Mouse (Mus musculus) erythroid progenitor cell, adult 5-6 weeks (primary cell): ENCODE measurements around the gene Asic4. TPM values are rescaled to one million over a fixed set of nuclear protein-coding genes. Genes with fewer than 3 reads are reported as not detected.

Experiments used
- ATAC-seq: replicated peaks from 2 replicates; pipeline ENCODE4 v1.8.0; 2016; ENCODE audit warnings: moderate number of reproducible peaks, mild to moderate bottlenecking, moderate TSS enrichment, inconsistent platforms; ENCODE audit not compliant: poor library complexity, low FRiP score, severe bottlenecking
- total RNA-seq, 2 experiments: library from RNA; stranded (forward) in 1 of 2; stranded (reverse) in 1 of 2; fragments of 150-400 nt in 1 of 2; fragments of 186-747, 209-891 nt in 1 of 2; gene quantifications; 2 replicates each; pipeline versions ENCODE4 v1.2.3 to v1.2.4; 2015 to 2017; ENCODE audit warnings: low replicate concordance in 2 of 2

Gene Asic4
- total RNA-seq, 2 experiments from 2014 or later = not detected

DNA sequence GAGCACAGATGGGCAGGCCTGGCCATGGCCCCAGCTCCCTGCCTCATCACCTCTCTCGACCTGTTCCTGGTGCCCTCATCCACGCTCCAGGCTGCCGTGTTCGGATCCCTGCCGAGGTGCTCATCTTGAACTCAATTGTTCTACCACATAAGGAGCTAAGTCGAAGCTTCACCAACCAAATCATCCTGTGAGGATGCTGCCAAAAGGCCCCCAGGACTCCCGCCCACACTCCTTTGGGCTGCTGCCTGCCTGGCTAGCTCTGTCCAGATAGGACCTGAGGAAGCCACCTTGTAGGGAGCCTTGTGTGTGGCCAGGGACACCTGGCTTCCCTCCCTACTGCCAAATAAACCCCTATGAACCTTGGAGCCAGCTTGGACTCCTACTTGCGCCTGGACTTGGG is 7.4 kb upstream of the Asic4 start:
- ATAC-seq = no peak

DNA sequence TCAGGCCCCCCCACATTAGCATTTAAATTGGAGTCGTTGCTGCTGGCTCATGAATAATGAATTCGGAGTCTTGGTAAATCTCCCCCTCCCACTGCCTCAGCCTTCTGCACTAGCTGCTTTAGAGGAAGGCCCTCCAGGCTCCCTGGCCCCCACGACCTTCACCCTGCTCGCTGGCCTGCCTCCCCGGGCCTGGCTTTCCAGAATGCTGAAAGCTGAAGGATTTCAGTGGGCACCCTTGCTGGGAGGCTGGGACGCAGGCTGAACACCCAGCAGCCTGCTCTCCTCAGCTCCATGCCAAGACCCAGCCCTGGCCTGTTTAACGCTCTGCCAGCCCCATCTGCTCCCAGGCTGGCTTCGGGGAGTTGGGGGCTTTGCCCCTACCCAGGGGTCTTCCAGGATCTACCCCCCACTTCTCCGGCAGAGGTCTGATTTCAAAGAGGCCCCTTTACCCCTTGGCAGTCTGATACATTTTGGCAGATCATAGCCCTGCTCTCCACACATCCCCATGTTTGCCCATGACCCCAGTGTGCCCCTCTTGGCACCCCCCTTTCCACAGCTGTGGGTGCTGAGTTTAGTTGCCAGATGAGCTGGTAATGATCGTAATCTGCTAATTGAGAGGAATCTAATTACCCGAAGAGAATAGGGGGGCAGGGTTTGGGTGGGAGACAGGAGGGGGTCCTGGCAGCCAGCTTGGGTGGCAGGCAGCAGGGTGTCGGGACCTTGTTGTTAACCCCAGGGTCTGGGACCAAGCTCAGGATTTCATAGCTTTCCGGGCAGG is 6.8 kb upstream of the Asic4 start:
- ATAC-seq = no peak

DNA sequence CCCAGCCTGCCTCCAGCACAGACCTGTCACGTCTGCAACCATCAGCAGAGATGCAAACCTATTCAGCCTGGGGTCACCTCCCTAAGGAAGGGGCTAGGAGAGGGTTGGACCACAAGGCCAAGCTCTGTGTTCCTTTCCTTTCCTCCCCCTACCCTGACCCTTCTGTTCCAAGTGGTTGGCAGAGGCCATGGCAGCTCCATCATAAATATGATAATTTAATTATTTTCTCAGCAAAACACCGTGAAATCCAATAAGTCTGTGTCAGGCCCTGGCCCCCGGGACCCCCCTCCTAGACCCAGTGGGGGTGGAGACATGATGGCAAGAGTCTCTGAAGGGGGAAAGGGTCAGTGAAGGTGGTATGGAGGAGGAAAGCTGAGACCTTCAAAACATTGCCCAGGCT is 6.0 kb upstream of the Asic4 start:
- no peak for ATAC-seq

DNA sequence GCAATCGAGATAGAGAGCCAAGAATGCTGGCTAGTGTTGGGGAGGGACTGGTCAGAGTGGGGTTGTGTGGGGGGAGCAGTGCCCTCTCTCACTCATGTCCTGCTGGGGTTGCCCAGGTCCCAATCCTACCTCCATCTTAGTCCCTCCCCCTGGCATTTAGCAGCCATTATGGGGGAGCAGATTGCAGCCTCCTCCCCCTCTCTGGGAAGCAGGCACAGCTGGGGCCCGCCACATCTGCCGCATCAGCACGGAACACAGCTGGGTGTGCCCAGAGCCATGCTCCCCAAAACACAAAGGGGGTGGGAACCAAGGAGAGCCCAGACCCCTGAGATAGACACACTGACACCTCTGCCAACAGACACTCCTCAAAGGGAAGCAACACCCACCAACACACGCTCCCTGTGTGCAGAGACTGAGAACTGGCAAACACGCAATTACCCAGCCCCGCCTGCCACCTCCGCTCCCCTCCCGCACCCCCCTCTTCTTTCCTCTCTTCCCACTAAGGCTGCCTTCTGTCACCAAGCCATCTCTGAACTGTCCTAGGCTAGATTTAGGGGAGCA is 5.0 kb upstream of the Asic4 start:
- no peak for ATAC-seq

DNA sequence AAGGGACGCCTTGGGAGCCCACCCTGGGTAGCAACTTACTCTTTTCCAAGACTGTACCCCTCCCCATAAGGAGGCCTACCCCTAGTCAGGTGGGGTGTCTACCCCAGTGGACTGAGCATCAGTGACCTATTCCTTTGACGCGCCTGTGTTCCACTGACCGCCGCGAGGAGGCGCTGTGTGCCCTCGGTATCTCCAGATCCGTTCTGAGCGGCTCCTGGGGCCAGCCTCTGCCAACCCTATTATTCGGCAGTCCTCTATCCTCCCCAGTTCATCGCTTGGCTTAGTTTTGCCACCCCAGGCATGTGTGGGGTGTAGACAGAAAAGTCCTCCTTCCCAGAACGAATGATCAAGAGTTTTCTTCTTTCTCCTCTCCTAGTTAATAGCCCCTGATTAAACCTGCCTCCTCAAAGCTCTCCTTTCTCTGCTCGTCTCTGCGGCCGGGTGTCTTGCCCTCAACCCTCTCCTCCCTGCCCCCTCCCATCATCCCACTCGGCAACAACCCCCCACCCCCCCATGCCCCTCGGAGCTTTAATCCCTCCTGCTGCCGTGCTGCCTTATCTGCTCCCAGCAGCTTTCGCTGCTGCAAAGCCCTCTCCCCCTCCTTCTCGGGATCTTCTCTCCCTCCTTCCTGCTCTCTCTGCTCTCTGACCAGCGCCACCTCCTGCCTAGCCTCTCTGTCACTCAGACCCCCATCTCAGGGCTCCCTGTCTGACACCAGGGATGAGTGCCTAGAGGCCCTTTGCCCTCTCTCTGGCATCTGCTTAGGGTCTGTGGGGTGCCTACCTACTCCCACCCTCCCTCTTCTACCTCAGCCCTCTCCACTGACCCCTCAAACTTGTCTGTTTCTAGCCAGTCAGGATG is 4.3 kb upstream of the Asic4 start:
- peak; percentile 56; the same call in 1 of the 2 replicates for ATAC-seq

DNA sequence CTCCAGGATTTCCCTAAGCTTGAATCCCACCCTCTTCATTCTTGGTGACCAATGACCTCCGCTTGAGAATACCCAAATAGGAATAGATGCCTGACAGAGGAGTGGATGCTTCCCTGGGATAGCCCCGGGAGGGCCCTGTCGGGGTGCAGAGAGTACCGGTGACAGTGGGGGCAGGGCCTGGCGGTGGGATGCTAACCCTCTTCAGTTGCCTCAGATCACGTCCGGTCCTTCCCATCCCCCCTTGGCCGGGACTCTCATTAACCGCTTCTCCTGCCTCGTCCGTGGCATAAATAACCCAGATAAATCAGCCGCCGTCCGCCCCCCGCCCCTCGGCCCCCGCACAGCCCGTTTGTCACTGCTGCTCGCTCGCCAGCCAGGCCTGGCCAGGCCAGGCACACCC is 3.6 kb upstream of the Asic4 start:
- no peak for ATAC-seq

DNA sequence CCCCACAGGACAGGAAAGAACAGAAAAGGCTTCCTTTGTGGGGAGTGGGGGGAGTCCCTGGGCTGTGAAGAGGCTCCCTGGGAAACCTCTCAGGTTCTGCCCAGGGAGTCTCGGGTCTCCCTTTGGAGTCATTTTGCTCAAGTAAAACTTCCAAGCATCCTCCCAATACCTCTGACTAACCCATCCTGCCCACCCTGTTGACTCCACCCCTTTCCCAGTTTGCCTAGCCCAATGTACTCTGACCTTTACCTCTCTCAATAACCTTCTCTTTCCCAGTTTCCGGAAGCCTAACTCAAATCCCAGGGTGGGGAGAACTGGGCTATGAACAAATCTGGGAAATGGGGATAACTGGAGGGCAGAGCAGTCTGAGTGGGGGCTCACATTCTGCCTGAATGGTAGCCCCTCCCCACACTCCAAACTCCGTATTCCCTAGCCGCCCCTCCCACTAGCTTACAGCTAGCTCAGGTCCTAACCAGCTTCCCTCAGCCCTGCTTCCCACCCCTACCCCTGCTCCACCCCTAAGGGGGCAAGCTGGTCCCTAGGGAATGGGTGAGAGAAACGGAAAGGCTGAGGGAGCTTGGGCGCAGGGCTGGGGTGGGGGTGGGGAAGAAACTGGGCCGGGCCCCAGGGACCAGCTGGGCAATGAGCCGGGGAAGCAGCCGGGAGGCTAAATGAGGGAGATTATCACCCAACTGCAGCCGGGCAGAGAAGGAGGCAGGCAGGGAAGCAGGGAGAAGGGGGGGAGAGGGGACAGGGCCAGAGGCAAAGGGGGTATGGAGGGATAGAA is 2.8 kb upstream of the Asic4 start:
- no peak for ATAC-seq

DNA sequence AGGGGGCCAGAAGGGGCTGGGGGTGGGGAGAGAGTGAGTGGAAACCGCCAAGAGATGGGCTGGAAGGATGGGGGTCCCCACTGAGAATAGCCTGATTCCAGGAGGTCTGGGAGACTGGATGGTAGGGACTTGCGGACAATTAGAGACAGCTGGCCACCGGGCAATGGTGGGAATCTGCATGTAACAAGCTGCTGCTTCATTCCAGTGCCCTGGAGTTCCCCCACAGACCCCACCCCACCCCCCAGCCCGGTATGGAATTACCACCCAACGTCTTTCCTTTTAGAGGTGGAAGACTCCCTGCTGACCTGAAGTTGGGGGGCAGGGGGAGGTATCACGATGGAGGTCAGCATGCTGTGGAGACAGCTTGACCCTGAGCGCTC is 2.2 kb upstream of the Asic4 start:
- ATAC-seq = no peak

DNA sequence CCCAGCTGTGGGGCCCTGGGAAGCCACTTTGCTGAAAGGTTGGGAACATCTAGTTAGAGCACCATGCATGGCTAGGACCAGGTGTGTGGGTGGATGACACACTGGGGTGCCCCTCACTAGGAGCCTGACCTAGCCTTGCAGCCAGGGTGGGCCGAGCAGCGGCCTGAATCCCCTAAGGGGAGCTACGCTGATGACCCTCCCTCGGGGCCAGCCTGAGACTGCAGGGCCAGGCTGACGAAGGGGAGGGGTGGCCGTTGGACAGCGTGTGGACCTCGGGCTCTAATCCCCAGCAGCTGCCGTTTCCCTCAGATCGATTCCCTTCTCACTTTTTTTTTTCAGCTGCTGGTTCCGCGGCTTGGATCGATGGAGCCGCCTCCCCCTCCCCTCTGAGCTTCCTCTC is 1.3 kb upstream of the Asic4 start:
- ATAC-seq = no peak

DNA sequence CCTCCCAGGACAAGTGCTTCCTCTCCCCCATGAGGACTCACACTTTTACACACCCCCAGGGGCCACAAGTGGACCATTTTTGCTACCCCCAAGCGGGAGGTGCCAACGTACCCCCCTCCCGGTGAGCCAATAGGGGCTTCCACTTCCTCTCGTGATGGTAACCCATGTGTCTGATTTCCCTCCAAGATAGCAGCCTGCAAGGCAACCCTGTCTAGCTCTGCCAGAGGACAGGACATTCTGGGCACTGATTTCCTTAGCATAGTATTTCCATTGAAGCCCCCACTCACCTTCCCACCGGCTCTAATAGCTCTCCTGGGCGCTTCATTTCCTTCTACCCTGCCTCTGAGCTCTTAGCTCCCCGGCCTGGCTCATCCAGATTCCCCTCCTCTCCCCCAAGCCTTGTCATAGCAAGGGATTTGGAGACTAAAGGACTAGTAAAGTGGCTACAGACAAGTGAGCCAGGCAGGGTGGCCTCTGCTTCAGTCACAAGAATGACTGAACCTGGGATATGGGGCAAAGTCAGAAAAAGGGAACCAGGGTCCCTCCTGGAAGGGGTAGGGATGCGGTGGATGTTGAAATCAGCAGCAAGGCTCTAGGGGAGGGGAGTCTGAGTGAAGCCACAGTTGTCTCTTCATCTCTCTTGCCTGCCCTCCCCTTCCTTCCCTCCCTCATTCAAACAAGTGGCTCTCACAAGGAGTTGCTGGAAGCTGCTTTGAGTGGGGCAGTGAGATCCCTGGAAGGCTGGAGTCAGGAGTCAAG is 680 bp upstream of the Asic4 start:
- no peak for ATAC-seq

DNA sequence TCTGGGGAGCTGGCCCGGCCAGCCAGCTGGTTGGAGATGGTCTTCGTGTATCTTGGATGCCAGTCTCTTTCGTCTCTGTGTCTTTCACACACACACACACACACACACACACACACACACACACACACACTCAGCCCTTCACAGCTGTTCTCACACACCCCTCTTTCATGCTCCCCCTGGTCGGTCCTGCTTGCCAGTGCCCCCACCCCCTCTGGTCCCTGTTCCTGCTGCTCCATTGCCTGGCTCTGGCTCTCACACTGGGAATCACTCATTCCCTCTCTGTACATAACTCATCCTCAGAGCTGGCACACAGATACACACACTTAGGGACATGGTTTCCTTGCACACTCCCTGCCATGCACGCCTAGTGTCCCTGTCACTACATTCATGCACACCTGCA is 1.7 kb downstream of the Asic4 start:
- ATAC-seq = no peak

DNA sequence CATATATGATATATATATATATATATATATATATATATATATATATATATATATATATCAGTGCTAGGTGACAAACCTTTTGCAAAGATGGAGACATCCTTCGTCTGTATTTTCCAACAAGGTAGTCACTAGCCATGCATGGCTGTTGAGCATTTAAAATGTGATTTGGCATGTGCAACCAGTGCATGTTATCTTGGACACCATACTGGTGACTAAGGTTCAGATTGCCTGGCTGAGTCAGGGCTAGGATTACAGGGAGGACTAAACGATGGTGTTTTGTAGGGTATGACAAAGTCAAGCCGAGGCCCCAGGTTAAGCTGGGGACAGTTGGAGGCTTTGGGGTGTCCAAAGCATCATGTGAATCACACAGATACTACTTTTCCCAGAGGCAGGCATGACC is 5.2 kb downstream of the Asic4 start:
- no peak for ATAC-seq

DNA sequence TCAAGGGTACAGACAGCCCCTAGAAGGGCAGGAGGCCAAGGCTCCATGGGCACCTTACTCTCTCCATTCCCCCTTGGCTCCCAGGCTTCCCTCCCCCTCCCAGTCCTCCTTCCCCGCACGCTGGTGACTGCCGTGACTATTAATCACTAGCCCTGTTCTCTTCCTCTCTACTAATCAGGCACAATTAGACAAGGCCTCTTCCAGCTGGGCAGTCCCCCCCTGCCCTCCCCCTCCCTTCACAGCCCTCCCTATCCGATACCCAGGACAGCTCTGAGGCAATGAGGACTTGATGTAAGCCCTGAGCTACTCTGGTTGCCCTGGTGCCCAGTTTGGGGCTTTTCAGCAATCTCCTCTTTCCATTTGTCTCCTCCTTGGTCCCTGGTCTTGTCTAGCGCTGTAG is 5.7 kb downstream of the Asic4 start:
- ATAC-seq = no peak

DNA sequence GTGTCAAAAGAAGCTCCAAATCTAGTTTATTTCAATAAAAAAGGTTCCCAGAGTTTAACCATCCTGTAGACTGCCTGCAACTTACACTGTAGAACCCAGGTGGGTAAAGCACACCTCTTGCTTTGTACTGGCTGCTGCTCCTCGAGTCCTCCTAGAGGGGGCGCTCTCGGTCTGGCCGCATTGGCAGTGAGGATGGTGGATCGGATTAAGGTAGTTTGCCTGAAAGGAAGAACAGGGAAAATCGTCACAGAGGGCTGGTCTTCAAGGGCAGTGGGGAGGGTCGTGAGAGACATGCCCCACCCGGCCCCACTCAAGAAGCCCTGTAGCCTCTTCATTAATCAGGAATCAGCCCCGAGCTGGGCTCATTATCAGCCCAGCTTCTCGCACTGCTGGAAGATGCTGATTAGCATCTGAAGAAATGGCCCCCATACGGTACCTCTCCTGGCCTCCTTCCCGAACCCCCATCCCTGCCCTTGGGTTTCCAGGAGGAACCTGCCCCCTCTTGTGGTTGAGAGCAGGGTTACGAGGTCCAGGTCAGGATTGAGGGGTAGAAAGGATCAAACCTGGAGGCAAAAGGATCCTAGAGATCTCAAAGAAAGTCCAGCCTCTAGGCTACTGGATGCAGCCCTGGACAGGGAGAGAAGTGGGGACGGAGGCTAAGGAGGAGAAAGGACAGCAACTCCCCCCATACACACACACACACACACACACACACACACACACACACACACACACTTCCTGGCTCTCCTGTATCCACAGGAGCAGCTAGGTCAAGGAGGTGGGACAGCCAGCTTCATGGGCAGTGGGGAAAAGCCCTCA is 6.7 kb downstream of the Asic4 start:
- ATAC-seq = no peak

DNA sequence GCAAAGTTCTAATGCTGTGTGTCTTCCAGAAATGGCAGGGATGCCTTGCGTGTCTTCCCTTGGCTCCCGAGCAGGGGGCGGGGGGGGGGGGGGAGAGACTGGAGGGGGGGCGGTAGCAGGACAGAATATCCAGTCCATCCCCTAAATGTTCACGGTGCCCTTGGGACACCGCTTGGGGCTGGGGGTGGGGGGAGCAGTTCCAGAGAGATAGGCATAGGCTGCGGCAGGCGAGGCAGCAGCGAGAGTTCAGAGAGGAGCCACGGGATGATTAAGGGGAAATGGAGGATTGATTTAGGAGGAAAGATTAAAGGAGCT is 7.4 kb downstream of the Asic4 start:
- ATAC-seq = no peak

DNA sequence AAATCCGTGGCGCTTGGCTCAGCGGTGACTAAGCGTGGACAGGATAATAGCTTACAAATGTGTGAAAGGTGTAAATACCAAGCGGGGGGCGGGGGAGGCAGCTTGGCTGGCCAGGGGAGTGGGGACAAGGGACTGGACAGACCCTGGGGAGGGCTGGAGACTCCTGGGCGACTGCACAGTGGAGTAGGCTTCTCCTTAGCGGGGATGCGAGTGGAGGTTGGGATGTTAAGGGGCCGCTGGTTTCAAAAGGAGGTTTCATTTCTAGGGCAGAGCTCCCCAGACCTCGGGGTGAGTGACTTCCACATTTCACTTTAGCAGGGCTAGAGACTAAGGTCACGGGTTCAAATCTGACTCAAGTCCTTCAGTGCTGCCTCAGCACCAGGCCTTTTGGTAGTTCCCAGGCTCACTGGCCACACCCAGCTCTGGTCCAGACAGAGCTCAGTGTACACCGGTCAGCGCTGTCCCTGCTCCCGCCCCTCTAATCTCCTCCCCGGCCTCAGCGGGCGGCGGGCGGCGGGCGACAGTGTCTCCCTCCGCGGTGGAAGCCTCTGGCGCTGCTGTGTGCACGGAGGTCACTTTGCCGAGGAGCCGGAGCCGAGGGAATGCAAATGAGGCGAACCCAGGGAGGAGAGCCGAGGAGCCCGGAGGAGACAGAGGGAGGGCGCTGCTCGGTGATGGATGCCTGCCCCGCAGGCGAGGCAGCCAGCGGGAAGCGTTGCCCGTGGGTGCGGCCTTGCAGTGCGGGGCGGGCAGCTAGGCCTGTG is 8.0 kb downstream of the Asic4 start:
- no peak for ATAC-seq

DNA sequence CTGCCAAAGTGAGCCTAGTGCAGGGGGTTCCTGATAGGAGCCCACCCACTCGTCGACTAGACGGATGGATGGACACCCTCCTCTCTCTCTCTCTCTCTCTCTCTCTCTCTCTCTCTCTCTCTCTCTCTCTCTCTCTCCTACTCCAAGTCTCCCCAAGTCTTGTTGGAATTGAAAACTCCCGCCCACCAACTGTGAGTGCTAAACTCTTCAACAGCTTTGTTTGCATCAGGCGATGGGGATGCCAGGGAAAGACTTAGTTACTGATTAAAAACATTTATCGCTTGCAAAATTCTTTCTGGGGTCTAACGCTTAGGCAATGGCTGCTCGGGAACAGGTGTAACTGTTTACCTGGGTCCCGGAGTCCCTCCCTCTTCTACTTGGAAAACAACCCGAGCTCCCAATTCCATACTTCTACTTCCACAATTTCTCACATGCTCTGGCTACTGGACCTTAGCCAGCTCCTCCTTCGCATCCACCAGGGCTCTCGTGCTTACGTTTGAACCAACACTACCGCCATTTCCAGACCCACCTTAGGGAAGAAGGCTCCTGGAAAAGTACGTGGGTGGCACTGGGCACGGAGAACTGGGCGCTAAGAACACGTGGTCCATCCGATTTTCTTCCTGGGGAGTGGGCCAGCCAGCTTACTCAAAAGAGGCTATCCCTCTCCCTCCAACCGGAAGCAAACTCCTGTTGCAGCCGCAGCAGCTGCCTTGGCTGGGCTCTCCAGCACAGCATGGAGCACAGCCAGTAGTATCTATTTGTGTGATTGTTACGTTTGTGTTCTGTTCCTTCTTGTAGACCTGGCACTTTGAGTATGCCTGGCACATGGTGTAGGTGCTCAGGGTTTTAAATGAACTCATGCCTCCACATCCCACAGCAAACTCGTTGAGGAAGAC is 8.8 kb downstream of the Asic4 start:
- no peak for ATAC-seq
